8 mouse cellular contexts compared by ENCODE assay signal in the genomic region with DNA sequence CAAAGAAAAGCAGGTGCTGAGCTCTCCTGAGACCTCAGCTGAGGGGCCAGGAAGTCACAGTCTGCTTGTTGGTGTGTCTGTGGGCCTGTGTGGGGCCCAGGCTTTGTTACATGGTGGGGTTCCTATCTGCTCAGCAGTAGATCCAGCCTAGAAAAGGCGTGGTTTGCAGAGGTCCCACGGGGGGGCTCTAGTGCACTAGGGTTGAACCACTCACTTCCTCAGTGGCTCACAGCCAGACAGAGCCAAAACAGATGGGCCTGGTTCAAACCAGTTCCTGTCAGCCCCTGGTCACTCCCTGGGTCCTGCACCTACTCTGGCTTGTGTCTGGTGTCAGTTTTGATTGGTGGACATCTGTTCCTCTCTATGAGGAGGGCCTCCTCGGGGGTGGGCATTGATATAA.
DNase-seq lines count a peak whose midpoint lies in the region; ATAC-seq and TF ChIP-seq lines count a peak whose summit lies in the region.

No protein-coding gene starts in this region.

- intact Hi-C loops in gastrocnemius, adult 2 months (cut with DNase I): no loop called here

- DNase-seq in heart, adult 11 months: peak; percentile 98
- peak; percentile 52 for DNase-seq in NIH3T3 (ENCODE audit: low read depth)
- peak; percentile 69 for DNase-seq in gastrocnemius, adult 2 months
- peak; percentile 73 for DNase-seq in intestine, embryonic 14.5 days (ENCODE audit: low spot score)
- DNase-seq in right cerebral cortex, postnatal 10 days (ENCODE audit: low spot score in 2 of 2): peak; percentile 77 to 81
- DNase-seq in yolk sac, embryonic 10.5 days (ENCODE audit: low spot score): peak; percentile 62

- H3K9me3 ChIP-seq in heart, embryonic 11.5 days (replicated peaks; ENCODE audit: control insufficient read depth, low read length): 0 out of 2 replicates have a peak, but pooled peaks cover 2% of the 10 kb centered on the region
- H3K9me3 ChIP-seq in intestine, embryonic 14.5 days (ENCODE audit: control insufficient read depth, low read length): 0 out of 2 replicates have a peak, but pooled peaks cover 6% of the 10 kb centered on the region
- 0 out of 2 replicates have a peak, but pooled peaks cover 2% of the 10 kb centered on the region for H3K9me3 ChIP-seq in liver, embryonic 12.5 days (replicated peaks)

- no peaks in the 10 kb centered on the region for H3K36me3 ChIP-seq in heart, embryonic 11.5 days (ENCODE audit: control insufficient read depth, insufficient read depth, low read length)
- no peaks in the 10 kb centered on the region for H3K36me3 ChIP-seq in intestine, embryonic 14.5 days (ENCODE audit: control insufficient read depth, insufficient read depth, low read length)
- no peaks in the 10 kb centered on the region for H3K36me3 ChIP-seq in liver, embryonic 12.5 days

- peaks cover 18% of the 10 kb centered on the region for H3K27me3 ChIP-seq in heart, embryonic 11.5 days (ENCODE audit: control insufficient read depth, insufficient read depth, low read length)
- H3K27me3 ChIP-seq in intestine, embryonic 14.5 days (replicated peaks; ENCODE audit: control insufficient read depth, insufficient read depth, low read length): 0 out of 2 replicates have a peak, but pooled peaks cover 5% of the 10 kb centered on the region
- peaks cover 14% of the 10 kb centered on the region for H3K27me3 ChIP-seq in liver, embryonic 12.5 days (replicated peaks)

- WGBS in heart, embryonic 11.5 days (ENCODE audit: insufficient replicate concordance): 17% methylated on average over 3 of the region's 3 CpGs
- 15% methylated on average over 3 of the region's 3 CpGs for WGBS in intestine, embryonic 14.5 days
- 9% methylated on average over 3 of the region's 3 CpGs for WGBS in liver, embryonic 12.5 days (ENCODE audit: insufficient replicate concordance)

- H3K4me1 ChIP-seq in heart, embryonic 11.5 days (ENCODE audit: control insufficient read depth, insufficient read depth, low read length): peaks cover 8% of the 10 kb centered on the region; the same call in 1 of the 2 replicates
- peaks cover 21% of the 10 kb centered on the region for H3K4me1 ChIP-seq in intestine, embryonic 14.5 days (replicated peaks; ENCODE audit: control insufficient read depth, insufficient read depth, low read length)
- peaks cover 17% of the 10 kb centered on the region for H3K4me1 ChIP-seq in liver, embryonic 12.5 days

- H3K27ac ChIP-seq in heart, embryonic 11.5 days (ENCODE audit: low read depth, low read length): no peak overlapping the region
- no peak overlapping the region for H3K27ac ChIP-seq in gastrocnemius, adult 2 months
- H3K27ac ChIP-seq in intestine, embryonic 14.5 days (ENCODE audit: low read depth): peak overlapping the region; percentile 18; the same call in 1 of the 2 replicates
- H3K27ac ChIP-seq in liver, embryonic 12.5 days: no peak overlapping the region

- H3K4me2 ChIP-seq in heart, embryonic 11.5 days: no peak overlapping the region
- no peak overlapping the region for H3K4me2 ChIP-seq in intestine, embryonic 14.5 days (ENCODE audit: low read length)
- H3K4me2 ChIP-seq in liver, embryonic 12.5 days: no peak overlapping the region

- no peak overlapping the region for H3K9ac ChIP-seq in heart, embryonic 11.5 days (ENCODE audit: low read depth, low read length)
- no peak overlapping the region for H3K9ac ChIP-seq in intestine, embryonic 14.5 days (ENCODE audit: low read length)
- H3K9ac ChIP-seq in liver, embryonic 12.5 days: no peak overlapping the region

- no peak overlapping the region for H3K4me3 ChIP-seq in heart, embryonic 11.5 days (ENCODE audit: low read depth, low read length)
- no peak overlapping the region for H3K4me3 ChIP-seq in gastrocnemius, adult 2 months
- no peak overlapping the region for H3K4me3 ChIP-seq in intestine, embryonic 14.5 days (ENCODE audit: low read depth, low read length)
- no peak overlapping the region for H3K4me3 ChIP-seq in liver, embryonic 12.5 days

- TF ChIP-seq CTCF in gastrocnemius, adult 2 months (IDR thresholded peaks at IDR 0.05): no peak; the same call in 1 of the 2 replicates

- ATAC-seq in heart, embryonic 11.5 days (replicated peaks; ENCODE audit: insufficient number of reproducible peaks, low FRiP score, low TSS enrichment): no peak; the same call in 1 of the 2 replicates
- peak; percentile 61 for ATAC-seq in intestine, embryonic 14.5 days (replicated peaks; ENCODE audit: low FRiP score, low TSS enrichment, low read depth)
- peak; percentile 37 for ATAC-seq in liver, embryonic 12.5 days
